Mouse (Mus musculus): ENCODE data around the gene Scaf1. TPM values are rescaled to one million over a fixed set of nuclear protein-coding genes. Genes with fewer than 3 reads are reported as not detected.

The Scaf1 gene
- total RNA-seq, 1 experiment from 2014 or later, result 17.0 TPM

DNA sequence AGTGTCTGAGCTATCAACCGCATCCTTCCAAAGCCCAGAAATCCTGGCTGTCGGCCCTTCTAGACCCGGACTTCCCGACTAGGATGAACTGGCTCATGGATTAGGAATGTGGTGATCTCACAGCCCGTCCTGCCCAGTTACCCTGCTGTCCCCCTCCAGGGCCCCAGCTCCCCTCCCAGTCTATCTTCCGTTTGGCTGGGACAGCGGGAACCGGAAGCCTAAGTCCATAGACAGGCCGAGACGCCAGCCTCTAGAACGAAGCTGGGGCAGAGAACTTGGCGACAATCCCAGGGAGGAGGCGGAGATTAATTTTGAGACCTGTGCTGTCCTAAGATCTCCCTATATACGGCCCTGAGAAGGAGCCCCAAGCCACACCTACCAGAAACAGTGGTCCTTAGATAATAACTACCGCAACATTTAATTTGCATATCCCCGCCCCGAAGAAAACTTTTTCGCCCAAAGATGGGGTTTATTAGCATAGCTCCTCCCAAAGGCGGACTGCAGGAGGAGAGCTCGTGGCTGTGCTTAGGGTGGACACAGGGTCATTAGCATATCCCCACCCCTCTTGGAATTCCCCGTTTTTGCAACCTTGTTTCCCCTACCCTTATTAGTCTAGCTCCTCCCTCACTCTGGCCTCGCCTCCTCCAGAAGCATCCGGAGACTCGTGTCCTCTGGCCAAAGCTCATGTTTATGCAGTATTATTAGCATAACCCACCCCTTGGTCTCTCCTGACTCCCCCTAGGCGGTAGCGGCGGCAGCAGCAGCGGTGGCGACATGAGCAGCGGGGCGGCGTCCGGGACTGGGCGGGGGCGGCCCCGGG, 1.3 kb upstream of the Scaf1 start, which contains the start of gene Rras:
TSS of gene Rras (plus strand) at position 720 of the 820 bp plus-strand sequence.
- ATAC-seq (replicated peaks; ENCODE audit: low read depth, poor library complexity, severe bottlenecking), result peak; percentile 76

DNA sequence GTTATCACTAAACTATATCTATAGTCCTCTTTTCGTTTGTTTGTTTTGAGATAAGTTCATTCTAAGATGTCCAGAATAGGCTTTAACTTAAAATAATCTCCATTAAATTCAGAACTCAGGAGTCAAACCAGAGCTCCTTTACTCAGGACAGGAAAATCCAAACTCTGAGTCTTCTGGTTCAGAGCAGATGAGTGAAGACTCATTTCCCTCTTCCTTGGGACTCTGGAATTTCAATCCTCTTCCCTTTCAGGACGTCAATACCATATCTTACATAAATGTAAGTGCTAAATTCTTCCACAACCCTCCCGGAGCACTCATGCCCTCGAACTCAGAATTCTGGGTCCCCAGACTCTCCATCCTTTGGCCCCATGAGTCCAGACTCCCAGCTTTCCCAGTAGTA, 598 bp upstream of the Scaf1 start:
- no peak for ATAC-seq (replicated peaks; ENCODE audit: low read depth, poor library complexity, severe bottlenecking)

DNA sequence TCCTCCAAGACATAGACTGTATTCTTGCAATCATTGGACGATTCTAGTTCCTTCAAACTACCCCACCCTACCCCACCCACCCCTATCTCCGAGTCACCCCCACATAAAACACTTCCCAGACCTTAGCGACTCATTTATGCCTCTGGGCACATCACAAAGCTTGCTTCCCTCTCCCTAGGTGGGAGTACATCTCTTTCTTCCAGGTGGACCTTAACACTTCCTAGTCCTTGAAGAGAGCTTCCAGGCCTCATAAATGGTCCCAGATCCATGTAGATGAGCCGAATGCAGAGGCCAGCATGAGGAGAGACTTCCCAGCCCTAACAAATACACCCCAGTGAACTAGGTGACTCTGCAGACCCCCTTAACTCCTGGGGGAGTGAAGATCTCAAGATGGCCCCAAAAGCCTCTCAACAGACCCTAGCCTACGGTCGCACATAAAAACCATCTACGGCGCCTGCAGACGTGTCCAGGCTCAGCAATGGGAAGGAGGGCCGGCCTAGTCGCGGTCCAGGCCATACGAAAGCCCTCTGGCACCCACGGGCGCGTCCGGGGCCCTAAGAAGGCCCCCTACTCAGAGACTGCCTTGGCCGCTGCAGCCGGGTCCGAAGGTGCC, 713 bp downstream of the Scaf1 start:
- no peak for ATAC-seq (replicated peaks; ENCODE audit: low read depth, poor library complexity, severe bottlenecking)

DNA sequence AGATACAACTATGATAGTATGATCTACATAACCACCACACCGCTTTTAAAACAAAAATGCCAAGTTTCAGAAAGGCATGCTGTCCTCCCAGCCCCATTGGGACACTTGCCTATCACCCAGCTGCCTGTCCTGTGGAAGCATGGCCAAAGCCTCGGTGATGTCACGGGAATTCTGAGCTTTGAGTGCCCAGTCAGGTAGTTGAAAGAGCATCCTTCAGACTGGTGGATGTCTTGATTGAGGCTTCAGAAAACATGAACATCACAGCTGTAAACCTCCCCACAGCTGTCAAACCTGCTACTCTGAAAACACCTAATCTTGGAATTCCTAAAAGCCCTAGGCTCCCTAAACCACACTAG, 2.1 kb downstream of the Scaf1 start:
- no peak for ATAC-seq (replicated peaks; ENCODE audit: low read depth, poor library complexity, severe bottlenecking)

DNA sequence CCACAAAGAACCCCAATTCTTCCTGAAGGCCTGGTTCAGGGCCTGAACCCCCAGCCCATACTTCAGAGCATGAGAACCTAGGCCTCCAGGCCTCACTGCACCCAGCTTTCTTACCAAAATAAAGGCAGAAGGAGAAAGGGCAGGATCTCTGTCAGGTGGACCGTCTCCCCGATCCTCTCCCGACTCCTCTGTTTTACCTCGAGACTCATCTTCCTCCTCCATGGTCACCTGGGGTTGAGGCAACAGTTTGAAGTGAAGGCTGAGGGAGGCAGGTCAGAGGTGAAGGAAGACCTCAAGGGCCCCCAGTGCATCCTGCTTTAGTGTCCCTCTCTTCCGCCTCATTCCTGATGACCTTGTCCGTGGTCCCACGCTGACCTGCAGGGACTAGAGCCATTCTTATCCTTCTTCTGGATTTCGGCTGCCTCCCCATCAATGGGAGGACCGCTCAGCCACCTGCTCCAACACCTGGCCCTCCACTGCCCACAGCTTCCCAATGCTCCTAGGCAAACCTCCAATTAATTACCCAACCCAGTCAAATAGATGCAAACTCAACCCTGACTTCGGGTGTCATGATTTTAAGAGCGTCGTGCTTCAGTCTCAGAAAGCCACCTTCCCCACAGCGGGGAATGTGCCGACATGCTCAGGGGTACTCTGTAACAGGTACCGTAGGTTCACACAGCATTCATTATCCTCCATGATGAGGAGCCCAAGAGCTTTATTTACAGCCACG, 2.6 kb downstream of the Scaf1 start:
- ATAC-seq (replicated peaks; ENCODE audit: low read depth, poor library complexity, severe bottlenecking), result no peak

DNA sequence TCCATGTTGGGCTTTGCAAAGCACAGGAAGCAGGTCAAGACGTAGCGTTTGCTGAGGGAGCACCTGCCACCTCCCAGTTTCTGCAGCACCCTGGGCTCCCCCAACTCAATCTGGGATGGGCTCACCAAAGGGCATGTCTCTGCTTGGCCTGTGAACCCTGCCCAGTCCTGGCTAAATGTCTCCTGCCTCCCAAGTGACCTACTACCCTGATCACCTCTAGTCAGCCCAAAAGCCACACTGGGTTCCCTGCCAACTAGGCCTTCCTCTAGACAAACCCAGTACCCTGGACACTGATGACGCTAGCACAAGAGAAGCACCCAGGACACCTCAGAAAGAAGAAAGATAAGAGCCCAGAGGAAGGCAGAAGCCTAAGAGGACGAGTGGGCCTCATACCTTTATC, 3.3 kb downstream of the Scaf1 start:
- ATAC-seq (replicated peaks; ENCODE audit: low read depth, poor library complexity, severe bottlenecking), result no peak

DNA sequence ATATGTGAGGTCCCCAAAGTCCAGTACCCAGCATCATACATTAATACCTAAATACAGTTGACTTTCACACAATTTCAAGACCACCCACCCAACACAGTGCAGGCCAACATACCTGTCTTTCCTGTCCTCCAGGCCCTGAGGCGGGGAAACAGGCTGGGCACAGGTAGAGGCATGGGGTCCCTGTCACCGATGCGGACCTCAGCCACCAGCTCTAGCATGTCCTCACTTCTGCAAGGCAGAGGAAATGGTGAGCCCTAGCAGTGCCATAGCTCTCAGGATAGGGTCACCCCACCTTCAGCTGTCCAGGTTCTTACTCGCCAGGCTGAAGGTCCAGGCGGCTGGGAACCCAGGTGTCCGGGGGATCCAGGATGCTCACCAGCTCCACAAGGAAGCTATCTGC, 4.2 kb downstream of the Scaf1 start:
- no peak for ATAC-seq (replicated peaks; ENCODE audit: low read depth, poor library complexity, severe bottlenecking)

DNA sequence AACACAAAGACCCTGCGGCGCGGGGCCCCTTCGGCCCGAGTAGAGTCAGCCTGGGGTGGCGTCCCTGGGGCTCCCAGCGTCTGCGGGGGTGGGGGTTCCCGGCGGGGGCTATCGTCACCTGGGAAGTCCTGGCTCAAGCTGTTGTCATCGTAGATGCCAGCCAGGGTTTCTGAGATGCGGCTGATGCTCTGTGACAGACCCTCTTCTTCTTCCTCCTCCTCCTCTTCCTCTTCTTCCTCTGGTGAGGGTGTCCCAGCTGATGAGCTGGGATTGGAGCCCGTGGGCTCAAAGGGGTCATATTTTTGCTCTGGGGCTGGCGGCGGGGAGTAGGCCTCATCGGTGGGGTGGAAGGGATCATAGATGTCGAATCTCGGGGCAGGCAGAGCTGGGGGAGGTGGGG, 7.8 kb downstream of the Scaf1 start:
- ATAC-seq (replicated peaks; ENCODE audit: low read depth, poor library complexity, severe bottlenecking), result no peak

DNA sequence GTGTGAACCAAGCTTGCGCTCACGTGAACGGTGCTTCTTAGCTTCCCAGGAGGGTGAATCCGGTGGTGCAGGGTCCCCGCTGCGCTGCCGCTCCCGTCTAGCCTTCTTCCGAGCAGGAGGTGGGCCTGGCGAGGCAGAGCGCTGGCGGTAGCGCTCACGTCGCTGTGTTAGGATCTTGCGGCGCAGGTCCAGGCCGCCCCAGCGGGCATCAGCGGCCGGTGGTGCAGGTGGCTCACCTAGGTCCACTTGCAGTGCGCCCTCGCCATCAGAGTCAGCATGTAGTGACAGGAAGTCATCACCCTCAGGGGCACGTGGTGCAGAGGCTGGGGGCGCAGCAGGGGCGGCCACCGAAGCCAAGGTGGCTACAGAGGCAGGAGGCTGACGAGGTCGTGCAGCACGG, 8.3 kb downstream of the Scaf1 start:
- no peak for ATAC-seq (replicated peaks; ENCODE audit: low read depth, poor library complexity, severe bottlenecking)

DNA sequence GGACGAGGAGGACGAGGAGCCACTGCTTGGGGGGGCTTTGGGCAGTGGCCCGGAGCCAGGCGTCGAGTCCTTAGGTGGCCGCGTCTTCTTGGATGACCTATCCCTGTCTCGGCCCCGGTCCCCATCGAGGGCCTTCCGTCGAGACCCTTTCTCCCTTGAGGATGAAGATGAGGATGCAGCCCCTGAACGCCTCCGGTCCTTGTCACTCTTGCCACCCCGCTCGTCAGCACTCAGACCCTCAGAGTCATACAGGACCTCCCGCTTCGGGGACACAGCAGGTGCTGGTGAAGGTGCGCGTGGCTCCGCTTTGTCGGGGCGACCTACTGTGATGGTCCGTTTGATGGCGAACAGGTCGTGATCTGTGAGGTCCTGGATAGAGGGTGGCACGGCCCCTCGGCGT, 9.0 kb downstream of the Scaf1 start:
- no peak for ATAC-seq (replicated peaks; ENCODE audit: low read depth, poor library complexity, severe bottlenecking)

DNA sequence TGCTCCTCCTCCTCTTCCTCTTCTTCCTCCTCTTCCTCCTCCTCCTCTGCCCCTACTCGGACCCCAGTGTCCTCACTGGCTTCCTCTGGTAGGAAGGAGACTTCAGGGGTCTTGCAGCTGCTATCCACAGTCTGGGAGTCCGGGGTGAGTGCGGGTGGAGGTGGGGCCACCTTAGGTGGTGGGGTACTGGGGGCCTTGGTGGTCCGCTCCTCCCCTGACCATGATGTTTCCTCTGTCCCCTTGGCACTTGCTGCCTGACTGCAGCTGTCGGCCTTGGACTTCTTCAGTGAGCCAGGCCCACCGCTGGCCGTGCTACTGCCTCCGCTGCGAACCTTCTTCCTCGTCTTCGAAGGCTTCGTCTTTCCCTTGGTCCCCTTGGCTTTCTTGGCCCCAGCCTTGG, 9.7 kb downstream of the Scaf1 start:
- ATAC-seq (replicated peaks; ENCODE audit: low read depth, poor library complexity, severe bottlenecking), result no peak

DNA sequence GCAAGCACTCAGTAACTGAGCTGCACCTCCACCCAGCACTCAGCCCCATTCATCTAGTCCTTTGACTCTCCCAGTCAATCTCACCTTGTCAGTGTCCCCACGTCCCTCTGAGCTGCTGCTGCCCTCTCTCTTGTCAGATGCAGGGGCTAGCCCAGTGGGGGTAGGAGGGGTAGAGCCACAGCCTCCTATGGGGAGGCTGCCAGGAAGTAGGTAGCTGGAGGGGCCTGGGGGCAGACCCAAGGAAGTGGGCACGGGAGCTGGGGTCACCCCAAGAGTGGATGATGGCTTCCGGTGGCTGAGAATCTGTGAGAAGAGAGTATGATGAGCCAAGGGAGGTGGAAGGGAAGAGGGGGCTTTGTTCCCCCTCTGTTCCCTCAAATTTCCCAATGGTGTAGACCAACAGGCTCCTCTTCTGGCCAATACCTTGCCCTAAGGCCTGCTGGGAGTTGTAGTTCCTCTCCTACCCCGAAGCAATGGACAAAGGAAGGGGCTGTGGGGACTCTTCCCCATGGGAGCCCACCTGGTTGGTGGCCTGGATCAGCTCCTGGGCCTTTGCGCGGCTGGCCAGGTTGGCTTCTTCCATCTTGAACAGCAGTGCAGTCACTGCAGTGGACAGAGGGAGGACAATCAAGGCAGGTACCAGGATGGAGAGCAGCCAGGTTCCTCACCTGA, 10.7 kb downstream of the Scaf1 start:
- no peak for ATAC-seq (replicated peaks; ENCODE audit: low read depth, poor library complexity, severe bottlenecking)

DNA sequence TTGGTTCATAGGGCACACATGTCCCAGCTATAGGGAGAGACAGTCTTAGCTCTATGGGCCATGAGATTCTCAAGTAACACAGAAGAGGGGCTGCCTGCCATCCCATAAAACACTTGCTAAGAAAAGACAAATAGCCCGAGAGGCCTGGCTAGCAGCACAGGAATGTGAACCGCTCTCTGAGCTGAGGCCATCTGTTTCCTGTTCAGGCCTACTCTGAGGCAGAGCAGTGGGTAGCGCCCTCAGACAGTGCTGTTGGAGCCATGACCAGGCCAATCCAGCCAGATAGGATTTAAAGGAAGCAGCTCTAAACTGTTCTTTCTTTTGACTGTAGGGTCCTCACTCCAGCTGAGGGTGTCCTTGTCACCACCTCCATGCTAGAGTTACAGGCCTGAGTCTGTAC, 11.6 kb downstream of the Scaf1 start:
- ATAC-seq (replicated peaks; ENCODE audit: low read depth, poor library complexity, severe bottlenecking), result peak; percentile 33; the same call in 1 of the 2 replicates

DNA sequence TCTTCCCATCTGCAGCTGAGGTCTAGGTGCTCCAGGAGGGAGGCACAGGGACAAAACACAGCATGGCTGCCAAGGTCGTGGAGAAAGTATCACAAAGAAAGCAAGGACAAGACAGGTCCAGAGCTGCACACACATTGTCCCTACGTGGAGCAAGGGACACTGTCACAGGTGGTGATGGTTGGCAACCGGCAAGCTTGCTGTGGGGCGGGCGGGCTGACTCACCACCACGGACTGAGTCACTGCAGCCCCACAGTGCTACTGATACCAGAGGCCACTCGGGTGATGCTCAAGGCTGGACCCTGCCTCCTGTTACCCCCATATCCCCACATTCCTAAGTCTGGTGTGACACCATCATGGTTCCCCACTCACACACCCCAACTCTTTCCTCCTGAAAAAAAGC, 13.7 kb downstream of the Scaf1 start:
- ATAC-seq (replicated peaks; ENCODE audit: low read depth, poor library complexity, severe bottlenecking), result no peak

DNA sequence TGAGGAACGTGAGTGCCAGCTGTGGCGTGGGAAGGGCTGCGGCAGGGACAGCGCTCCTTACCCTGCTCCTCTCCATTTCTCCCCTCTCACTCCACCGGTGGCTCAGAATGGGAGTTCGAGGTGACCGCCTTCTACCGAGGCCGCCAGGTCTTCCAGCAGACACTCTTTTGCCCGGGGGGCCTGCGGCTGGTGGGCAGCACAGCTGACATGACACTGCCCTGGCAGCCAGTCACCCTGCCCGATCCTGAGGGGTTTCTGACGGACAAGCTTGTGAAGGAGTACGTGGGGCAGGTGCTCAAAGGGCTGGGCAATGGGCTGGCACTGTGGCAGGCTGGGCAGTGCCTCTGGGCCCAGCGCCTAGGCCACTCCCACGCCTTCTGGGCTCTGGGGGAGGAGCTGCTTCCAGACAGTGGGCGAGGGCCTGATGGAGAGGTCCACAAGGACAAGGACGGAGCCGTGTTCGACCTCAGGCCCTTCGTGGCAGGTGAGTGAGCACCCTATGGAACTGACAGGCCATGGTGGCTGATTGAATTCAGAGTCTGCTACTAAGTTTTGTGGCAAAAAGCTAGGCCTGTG, 15.5 kb downstream of the Scaf1 start:
- no peak for ATAC-seq (replicated peaks; ENCODE audit: low read depth, poor library complexity, severe bottlenecking)

DNA sequence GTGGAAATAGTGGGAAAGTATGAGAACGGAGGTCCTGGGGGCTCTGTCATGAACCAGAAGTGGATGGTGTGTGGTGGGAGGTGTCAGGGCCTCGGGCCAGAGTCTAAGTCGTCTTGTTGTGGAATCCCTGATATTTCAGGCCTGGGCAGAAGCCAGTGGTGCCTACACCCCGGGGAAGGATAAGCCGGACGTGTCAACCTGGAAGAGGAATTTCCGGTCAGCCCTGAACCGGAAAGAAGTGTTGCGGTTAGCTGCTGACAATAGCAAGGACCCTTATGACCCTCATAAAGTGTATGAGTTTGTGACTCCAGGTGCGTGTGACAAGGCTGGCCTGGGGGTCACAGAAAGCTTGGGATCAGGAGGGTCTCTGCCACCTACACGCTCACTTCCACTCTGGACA, 16.4 kb downstream of the Scaf1 start:
- no peak for ATAC-seq (replicated peaks; ENCODE audit: low read depth, poor library complexity, severe bottlenecking)

DNA sequence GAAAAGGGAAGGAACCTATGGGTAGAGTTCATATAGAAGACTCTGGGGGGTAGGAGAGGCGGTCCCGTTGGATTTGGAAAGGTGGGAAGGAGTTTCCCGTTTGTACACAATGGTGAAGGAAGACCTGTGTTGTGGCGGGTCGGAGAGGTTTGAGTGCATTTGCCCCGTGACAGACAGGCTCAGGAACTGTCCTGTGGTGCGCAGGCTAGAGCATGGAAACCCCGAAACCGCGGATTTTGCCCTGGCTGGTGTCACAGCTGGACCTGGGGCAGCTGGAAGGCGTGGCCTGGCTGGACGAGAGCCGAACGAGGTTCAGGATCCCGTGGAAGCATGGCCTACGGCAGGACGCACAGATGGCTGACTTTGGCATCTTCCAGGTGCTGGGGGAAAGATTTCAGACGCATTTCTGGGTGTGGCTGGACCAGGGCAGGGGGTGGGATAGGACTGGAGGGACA, 17.6 kb downstream of the Scaf1 start, which contains the start of gene Bcl2l12:
TSS of gene Bcl2l12 (minus strand) at position 212 of the 455 bp plus-strand sequence.
- peak; percentile 20 for ATAC-seq (replicated peaks; ENCODE audit: low read depth, poor library complexity, severe bottlenecking)

DNA sequence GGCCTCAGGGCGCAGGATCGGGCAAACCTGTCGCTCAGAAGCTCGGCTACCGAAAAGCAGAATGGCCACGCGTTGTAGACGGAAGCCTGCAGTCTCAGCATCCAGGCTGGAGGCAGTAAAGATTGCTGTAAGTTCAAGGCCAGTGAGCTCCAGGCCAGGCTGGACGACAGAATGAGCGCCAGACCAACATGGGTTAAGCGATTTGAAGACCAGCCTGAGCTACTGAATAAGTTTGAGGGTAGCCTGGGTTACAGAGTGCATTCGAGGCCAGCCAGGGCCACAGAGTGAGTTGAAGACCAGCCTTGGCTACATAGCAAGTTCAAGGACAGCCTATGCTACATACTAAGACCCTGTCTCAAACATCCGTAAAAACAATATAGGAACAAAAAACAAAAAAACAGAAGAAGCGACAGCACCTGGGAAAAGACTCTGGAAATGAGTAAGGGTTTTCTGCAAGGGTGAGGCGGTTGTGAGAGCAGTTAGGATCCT, 18.2 kb downstream of the Scaf1 start:
- ATAC-seq (replicated peaks; ENCODE audit: low read depth, poor library complexity, severe bottlenecking), result no peak; the same call in 1 of the 2 replicates

DNA sequence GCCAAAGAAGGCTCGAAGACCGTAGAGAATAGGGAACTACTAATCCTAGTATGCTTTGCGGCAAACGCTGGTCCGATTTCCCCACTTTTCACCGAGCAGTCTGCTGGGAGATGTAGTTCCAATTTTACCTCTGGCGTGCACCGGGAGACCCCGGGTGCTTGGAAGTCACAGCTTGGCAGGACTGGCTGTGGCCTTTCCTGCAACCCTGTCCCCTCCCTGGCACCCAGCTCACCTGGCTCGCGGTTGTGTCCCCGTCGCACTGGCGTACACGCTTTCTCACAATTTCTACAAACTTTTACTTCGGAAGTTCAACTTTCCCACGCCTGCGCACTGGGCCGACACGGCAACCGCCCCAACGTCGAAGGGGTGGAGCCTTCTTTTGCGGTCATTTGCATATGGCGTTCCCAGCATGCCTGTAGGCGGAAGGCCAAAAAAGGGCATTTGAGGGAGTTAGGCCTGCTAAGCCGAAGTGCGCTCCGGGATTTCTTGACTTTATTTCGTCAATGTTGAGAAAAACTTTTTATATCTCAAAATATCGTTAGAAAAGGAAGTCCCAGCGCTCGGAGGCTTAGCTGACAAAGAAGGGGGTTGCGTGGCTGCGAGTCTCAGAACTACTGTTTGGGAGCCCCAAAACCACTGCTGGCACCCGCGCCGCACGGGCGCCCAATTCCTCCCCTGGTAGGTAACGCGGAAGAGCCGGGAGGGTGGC, 18.8 kb downstream of the Scaf1 start, which contains the start of gene Irf3:
TSS of gene Irf3 (plus strand) at position 418 of the 709 bp plus-strand sequence.
- ATAC-seq (replicated peaks; ENCODE audit: low read depth, poor library complexity, severe bottlenecking), result peak; percentile 89
